Mouse (Mus musculus): ENCODE data around the gene Tmc3. TPM values are rescaled to one million over a fixed set of nuclear protein-coding genes. Genes with fewer than 3 reads are reported as not detected.

Tmc3 gene
- polyA plus RNA-seq, 1 experiment from 2014 or later: 0.73 TPM

DNA sequence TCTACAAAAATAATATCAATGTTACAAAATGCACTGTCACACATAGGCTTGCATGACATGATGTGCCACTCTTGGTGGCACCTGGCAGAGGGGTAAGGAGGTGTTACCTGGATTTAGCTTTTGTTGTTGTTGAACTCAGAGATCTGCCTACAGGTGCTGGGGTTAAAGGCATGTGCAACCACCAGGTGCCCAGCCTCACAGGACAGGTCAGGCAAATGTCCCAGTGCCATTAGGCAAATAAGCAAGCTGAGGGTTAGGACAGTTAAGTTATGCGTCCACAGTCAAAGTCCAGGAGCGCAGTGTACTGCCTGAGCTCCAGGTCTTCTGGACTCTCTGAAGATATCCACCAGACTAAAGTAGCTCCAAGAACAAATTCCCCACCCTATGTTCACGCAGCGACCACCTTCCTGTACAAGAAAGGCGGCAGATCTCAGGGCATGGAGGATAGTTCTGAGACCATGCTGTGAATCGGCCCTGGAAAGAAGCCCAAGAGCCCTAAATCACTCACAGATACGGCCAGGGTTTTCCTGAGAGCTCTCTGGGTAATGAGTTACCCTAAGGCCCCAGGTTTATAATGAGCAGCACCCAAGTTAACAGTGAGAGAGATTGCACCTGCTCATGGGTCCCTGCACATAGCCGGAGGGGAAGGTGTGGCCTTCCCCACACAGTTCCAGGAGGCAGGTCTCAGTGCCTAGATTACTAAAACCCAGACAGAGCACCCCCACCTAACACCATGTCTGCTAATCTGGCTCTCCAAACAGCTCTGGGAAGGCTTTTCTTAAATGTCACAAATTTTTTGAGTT lies 53.3 kb downstream of the Tmc3 start:
- no peak overlapping the region for H3K4me2 ChIP-seq (ENCODE audit: low read depth, severe bottlenecking)
- H3K9me3 ChIP-seq (ENCODE audit: control insufficient read depth, low read length): no peaks in the 10 kb centered on the region
- H3K36me3 ChIP-seq (ENCODE audit: control insufficient read depth, insufficient read depth, low read length): peaks cover 7% of the 10 kb centered on the region
- H3K27me3 ChIP-seq (ENCODE audit: control insufficient read depth, insufficient read depth, low read length): no peaks in the 10 kb centered on the region
- DNase-seq (ENCODE audit: low spot score) (no peak), ATAC-seq (ENCODE audit: insufficient number of reproducible peaks, low FRiP score, low TSS enrichment, low read depth) (no peak)
- WGBS: 88% methylated on average over 8 of the region's 8 CpGs
- H3K9ac ChIP-seq (ENCODE audit: low read length): no peak overlapping the region
- no peak overlapping the region for H3K4me3 ChIP-seq (ENCODE audit: low read depth, low read length)
- no peak overlapping the region for H3K27ac ChIP-seq (replicated peaks; ENCODE audit: low read depth, low read length)
- H3K4me1 ChIP-seq (ENCODE audit: control insufficient read depth, insufficient read depth, low read length): no peaks in the 10 kb centered on the region

DNA sequence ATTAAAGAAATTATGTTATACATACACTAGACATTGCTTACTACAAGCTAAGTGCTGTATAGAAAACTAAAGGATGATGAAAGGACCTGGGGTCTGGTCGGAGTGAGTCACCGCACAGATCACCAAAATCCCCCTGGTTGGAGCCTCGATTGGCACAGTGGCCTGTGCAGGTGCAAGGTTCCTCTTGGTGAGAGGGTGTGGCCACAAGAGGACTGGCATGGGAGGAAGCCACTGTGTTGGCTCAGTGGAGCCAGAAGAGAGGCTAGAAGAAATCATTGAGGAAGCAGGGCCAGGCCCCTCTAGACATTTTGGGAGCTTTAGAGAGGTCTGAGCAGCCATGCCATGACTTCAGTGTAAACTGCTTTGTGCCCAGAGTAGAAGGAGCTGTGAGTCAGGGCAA lies 54.4 kb downstream of the Tmc3 start:
- Histone ChIP-seq H3K27ac (replicated peaks; ENCODE audit: low read depth, low read length) (no peak overlapping the region), H3K36me3 (ENCODE audit: control insufficient read depth, insufficient read depth, low read length) (peaks cover 7% of the 10 kb centered on the region), H3K9ac (ENCODE audit: low read length) (no peak overlapping the region), H3K9me3 (ENCODE audit: control insufficient read depth, low read length) (no peaks in the 10 kb centered on the region), H3K4me3 (ENCODE audit: low read depth, low read length) (no peak overlapping the region), H3K4me2 (ENCODE audit: low read depth, severe bottlenecking) (no peak overlapping the region), H3K27me3 (ENCODE audit: control insufficient read depth, insufficient read depth, low read length) (no peaks in the 10 kb centered on the region), H3K4me1 (ENCODE audit: control insufficient read depth, insufficient read depth, low read length) (no peaks in the 10 kb centered on the region)
- DNase-seq (ENCODE audit: low spot score): no peak
- WGBS: 86% methylated on average over 3 of the region's 3 CpGs
- ATAC-seq (ENCODE audit: insufficient number of reproducible peaks, low FRiP score, low TSS enrichment, low read depth): no peak

DNA sequence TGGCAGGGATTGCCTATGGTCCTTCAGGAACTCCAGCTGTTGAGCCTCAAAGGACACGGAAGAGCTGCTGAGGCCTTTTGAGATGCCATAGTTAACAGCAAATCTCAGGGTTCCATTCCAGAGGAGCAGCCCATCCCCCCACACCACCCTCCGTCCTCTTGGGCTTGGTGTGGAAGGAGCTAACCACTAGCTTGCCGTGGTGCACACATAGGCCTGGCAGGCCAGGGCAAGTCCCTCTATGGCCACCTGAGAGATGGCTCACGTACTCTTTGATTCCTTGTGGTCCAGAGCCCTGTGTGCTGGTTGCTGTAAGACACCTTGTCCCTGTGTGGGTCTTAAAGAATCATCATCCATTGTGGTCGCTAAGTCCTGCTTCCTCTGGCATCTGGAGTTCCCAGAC lies 55.9 kb downstream of the Tmc3 start:
- DNase-seq (ENCODE audit: low spot score) (no peak), ATAC-seq (ENCODE audit: insufficient number of reproducible peaks, low FRiP score, low TSS enrichment, low read depth) (no peak)
- H3K4me1 ChIP-seq (ENCODE audit: control insufficient read depth, insufficient read depth, low read length): no peaks in the 10 kb centered on the region
- no peak overlapping the region for H3K4me3 ChIP-seq (ENCODE audit: low read depth, low read length)
- H3K27me3 ChIP-seq (ENCODE audit: control insufficient read depth, insufficient read depth, low read length): no peaks in the 10 kb centered on the region
- peaks cover 7% of the 10 kb centered on the region for H3K36me3 ChIP-seq (ENCODE audit: control insufficient read depth, insufficient read depth, low read length)
- H3K27ac ChIP-seq (replicated peaks; ENCODE audit: low read depth, low read length): no peak overlapping the region
- no peak overlapping the region for H3K9ac ChIP-seq (ENCODE audit: low read length)
- 90% methylated on average over 5 of the region's 5 CpGs for WGBS
- no peaks in the 10 kb centered on the region for H3K9me3 ChIP-seq (ENCODE audit: control insufficient read depth, low read length)
- H3K4me2 ChIP-seq (ENCODE audit: low read depth, severe bottlenecking): no peak overlapping the region

DNA sequence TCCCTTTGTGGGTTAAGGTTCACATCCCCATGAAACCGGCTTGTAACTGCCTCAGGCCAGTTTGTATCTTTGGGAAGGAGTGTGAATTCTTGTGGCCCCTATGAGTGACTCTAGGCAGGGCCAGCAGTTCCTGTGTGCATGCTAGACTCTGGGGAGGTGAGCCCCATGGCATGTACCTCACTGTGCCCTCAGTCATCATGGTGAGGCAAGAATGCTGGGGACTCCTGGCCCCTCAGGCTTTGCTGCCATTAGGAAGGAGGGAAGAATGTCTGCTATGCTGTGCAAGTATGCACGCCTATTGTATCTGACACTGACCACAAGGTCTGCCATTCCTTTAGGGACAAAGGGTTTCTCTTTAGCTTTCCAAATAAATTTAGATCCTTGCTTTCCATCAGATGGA lies 56.4 kb downstream of the Tmc3 start:
- no peak overlapping the region for H3K27ac ChIP-seq (replicated peaks; ENCODE audit: low read depth, low read length)
- no peaks in the 10 kb centered on the region for H3K27me3 ChIP-seq (ENCODE audit: control insufficient read depth, insufficient read depth, low read length)
- peaks cover 7% of the 10 kb centered on the region for H3K36me3 ChIP-seq (ENCODE audit: control insufficient read depth, insufficient read depth, low read length)
- no peak overlapping the region for H3K9ac ChIP-seq (ENCODE audit: low read length)
- H3K9me3 ChIP-seq (ENCODE audit: control insufficient read depth, low read length): no peaks in the 10 kb centered on the region
- no peaks in the 10 kb centered on the region for H3K4me1 ChIP-seq (ENCODE audit: control insufficient read depth, insufficient read depth, low read length)
- 83% methylated on average over 2 of the region's 2 CpGs for WGBS
- ATAC-seq (ENCODE audit: insufficient number of reproducible peaks, low FRiP score, low TSS enrichment, low read depth) (no peak), DNase-seq (ENCODE audit: low spot score) (no peak)
- no peak overlapping the region for H3K4me3 ChIP-seq (ENCODE audit: low read depth, low read length)
- no peak overlapping the region for H3K4me2 ChIP-seq (ENCODE audit: low read depth, severe bottlenecking)

DNA sequence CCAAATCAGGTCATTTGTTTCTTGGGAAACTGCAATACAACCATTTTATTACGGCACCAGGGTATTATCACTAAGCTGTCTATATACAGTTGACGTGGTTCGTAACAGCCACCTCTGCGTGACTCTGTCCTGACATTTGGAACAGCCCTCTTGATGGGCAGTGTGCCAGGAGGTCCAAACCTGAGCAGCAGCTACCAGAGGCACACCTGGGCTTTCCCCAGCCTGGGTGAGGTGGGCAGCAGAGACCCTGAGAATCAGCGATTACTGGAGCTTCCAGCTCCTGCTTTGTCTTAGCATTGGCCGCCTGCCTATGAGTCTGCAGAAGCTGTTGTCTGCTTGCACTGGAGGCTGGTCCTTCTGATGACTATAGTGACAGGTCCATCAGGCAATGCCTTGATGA lies 58.9 kb downstream of the Tmc3 start:
- H3K27me3 ChIP-seq (ENCODE audit: control insufficient read depth, insufficient read depth, low read length): no peaks in the 10 kb centered on the region
- no peak overlapping the region for H3K9ac ChIP-seq (ENCODE audit: low read length)
- DNase-seq (ENCODE audit: low spot score) (no peak), ATAC-seq (ENCODE audit: insufficient number of reproducible peaks, low FRiP score, low TSS enrichment, low read depth) (no peak)
- H3K36me3 ChIP-seq (ENCODE audit: control insufficient read depth, insufficient read depth, low read length): peaks cover 2% of the 10 kb centered on the region
- WGBS: 87% methylated on average over 6 of the region's 6 CpGs
- H3K4me3 ChIP-seq (ENCODE audit: low read depth, low read length): no peak overlapping the region
- no peak overlapping the region for H3K27ac ChIP-seq (replicated peaks; ENCODE audit: low read depth, low read length)
- H3K4me1 ChIP-seq (ENCODE audit: control insufficient read depth, insufficient read depth, low read length): no peaks in the 10 kb centered on the region
- H3K4me2 ChIP-seq (ENCODE audit: low read depth, severe bottlenecking): no peak overlapping the region
- no peaks in the 10 kb centered on the region for H3K9me3 ChIP-seq (ENCODE audit: control insufficient read depth, low read length)

DNA sequence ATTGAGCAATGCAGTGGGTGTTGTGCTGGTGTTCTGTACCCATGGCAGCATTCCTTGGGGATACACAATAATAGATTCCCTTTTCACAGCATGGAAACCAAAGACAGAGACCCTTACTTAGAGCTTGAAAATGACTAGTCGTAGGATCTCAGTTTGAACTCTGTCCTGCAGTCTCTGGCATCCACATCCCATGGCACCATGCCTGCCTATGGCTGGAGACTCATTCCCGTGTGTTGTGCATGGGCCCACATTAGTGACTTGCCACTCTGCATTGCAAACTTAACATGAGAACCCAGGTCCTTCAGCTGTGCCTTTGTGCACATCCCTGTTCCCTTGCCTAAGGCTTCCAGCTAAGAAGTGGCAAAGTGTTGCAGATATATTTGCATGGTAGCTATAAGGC lies 60.0 kb downstream of the Tmc3 start:
- Histone ChIP-seq H3K9me3 (ENCODE audit: control insufficient read depth, low read length) (no peaks in the 10 kb centered on the region), H3K4me3 (ENCODE audit: low read depth, low read length) (no peak overlapping the region), H3K4me2 (ENCODE audit: low read depth, severe bottlenecking) (no peak overlapping the region), H3K36me3 (ENCODE audit: control insufficient read depth, insufficient read depth, low read length) (no peaks in the 10 kb centered on the region; the same call in 1 of the 2 replicates), H3K4me1 (ENCODE audit: control insufficient read depth, insufficient read depth, low read length) (no peaks in the 10 kb centered on the region), H3K27me3 (ENCODE audit: control insufficient read depth, insufficient read depth, low read length) (no peaks in the 10 kb centered on the region), H3K9ac (ENCODE audit: low read length) (no peak overlapping the region), H3K27ac (replicated peaks; ENCODE audit: low read depth, low read length) (no peak overlapping the region)
- 86% methylated on average over 2 of the region's 2 CpGs for WGBS
- DNase-seq (ENCODE audit: low spot score) (no peak), ATAC-seq (ENCODE audit: insufficient number of reproducible peaks, low FRiP score, low TSS enrichment, low read depth) (no peak)

DNA sequence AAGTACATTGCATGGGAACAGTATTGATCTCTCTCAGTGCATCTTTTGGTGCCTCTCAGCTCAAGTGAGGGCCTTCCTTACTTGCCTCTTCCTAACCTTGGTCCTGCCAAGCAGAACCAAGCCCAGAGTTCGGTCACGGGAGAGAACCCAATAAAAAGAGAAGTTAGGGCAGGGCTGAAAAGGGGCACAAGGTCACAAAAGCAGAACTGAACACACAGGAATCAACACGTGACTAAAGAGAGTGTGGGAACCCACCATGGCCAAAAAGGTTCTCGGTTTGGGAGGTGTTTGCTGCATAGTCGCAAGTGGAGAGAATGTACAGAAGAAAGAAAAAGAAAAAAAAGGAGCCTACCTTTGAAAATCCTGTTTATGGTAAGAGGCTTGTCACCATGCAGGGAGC lies 60.7 kb downstream of the Tmc3 start:
- no peak overlapping the region for H3K27ac ChIP-seq (replicated peaks; ENCODE audit: low read depth, low read length)
- ATAC-seq (ENCODE audit: insufficient number of reproducible peaks, low FRiP score, low TSS enrichment, low read depth): no peak
- 84% methylated on average over 5 of the region's 5 CpGs for WGBS
- H3K4me3 ChIP-seq (ENCODE audit: low read depth, low read length): no peak overlapping the region
- no peaks in the 10 kb centered on the region; the same call in 1 of the 2 replicates for H3K36me3 ChIP-seq (ENCODE audit: control insufficient read depth, insufficient read depth, low read length)
- H3K27me3 ChIP-seq (ENCODE audit: control insufficient read depth, insufficient read depth, low read length): no peaks in the 10 kb centered on the region
- no peak overlapping the region for H3K9ac ChIP-seq (ENCODE audit: low read length)
- no peak for DNase-seq (ENCODE audit: low spot score)
- no peaks in the 10 kb centered on the region for H3K9me3 ChIP-seq (ENCODE audit: control insufficient read depth, low read length)
- H3K4me2 ChIP-seq (ENCODE audit: low read depth, severe bottlenecking): no peak overlapping the region
- H3K4me1 ChIP-seq (ENCODE audit: control insufficient read depth, insufficient read depth, low read length): no peaks in the 10 kb centered on the region

DNA sequence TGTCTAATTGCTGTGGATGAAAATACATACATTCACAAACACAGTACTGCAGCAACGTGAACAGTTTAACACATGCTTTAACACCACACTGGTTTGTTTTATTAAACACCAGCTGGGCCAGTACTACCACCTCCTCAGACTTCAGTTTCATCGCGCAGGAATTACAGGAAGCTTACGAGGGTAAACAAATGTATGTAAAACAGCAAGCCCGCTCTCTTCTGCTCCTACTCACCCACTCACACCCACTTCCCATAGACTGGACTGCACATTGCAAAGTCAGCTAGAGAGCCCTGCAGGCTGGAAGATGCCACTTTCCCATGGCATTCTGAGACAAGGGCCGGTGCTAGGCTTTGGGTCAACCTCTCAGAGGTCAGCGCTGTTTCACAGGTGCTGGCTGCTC lies 64.1 kb downstream of the Tmc3 start:
- H3K27ac ChIP-seq (replicated peaks; ENCODE audit: low read depth, low read length): no peak overlapping the region
- no peak overlapping the region for H3K4me3 ChIP-seq (ENCODE audit: low read depth, low read length)
- H3K27me3 ChIP-seq (ENCODE audit: control insufficient read depth, insufficient read depth, low read length): no peaks in the 10 kb centered on the region
- H3K4me1 ChIP-seq (ENCODE audit: control insufficient read depth, insufficient read depth, low read length): no peaks in the 10 kb centered on the region
- ATAC-seq (ENCODE audit: insufficient number of reproducible peaks, low FRiP score, low TSS enrichment, low read depth): no peak
- H3K4me2 ChIP-seq (ENCODE audit: low read depth, severe bottlenecking): no peak overlapping the region
- no peaks in the 10 kb centered on the region for H3K9me3 ChIP-seq (ENCODE audit: control insufficient read depth, low read length)
- no peaks in the 10 kb centered on the region for H3K36me3 ChIP-seq (ENCODE audit: control insufficient read depth, insufficient read depth, low read length)
- DNase-seq (ENCODE audit: low spot score): no peak
- H3K9ac ChIP-seq (ENCODE audit: low read length): no peak overlapping the region
- WGBS: 80% methylated on average over 7 of the region's 7 CpGs

DNA sequence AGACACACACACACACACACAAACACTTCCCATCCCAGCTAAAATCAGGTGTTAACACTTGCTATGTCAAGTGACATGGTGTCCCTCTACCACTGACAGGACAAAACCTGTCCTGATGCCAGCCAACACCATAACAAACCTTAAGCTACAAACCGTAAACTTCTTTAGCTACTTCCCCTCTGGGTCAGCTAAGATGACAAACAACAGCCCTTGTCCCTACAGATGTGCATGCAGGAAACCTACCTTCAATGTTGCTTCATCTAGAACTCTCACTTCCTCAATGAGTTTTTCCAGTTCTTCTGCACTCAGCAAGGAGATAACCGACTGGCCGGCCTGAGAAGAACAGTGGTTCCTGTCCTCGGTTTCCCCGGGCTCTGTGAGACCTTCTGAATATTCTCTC lies 65.9 kb downstream of the Tmc3 start:
- WGBS: 91% methylated on average over 5 of the region's 5 CpGs
- Histone ChIP-seq H3K9ac (ENCODE audit: low read length) (no peak overlapping the region), H3K4me3 (ENCODE audit: low read depth, low read length) (no peak overlapping the region), H3K27me3 (ENCODE audit: control insufficient read depth, insufficient read depth, low read length) (no peaks in the 10 kb centered on the region), H3K9me3 (ENCODE audit: control insufficient read depth, low read length) (no peaks in the 10 kb centered on the region), H3K4me2 (ENCODE audit: low read depth, severe bottlenecking) (no peak overlapping the region), H3K27ac (replicated peaks; ENCODE audit: low read depth, low read length) (no peak overlapping the region), H3K36me3 (ENCODE audit: control insufficient read depth, insufficient read depth, low read length) (no peaks in the 10 kb centered on the region), H3K4me1 (ENCODE audit: control insufficient read depth, insufficient read depth, low read length) (no peaks in the 10 kb centered on the region)
- no peak for DNase-seq (ENCODE audit: low spot score)
- no peak for ATAC-seq (ENCODE audit: insufficient number of reproducible peaks, low FRiP score, low TSS enrichment, low read depth)

All from limb, embryonic 11.5 days (tissue).